Mouse (Mus musculus) mouse trophoblast stem cell (cell line): ENCODE measurements around the gene Gm20837.
"Not testable (repeated sequence)": the region's sequence is repeated elsewhere in the genome, so short reads cannot be mapped to it uniquely, and the experiment has no call there.

Source experiments
- in situ Hi-C, 2 experiments: fragments of 300-500 bp; cut with MseI, MboI; formaldehyde crosslinking; loops; 2 replicates in 1 of 2; 3 replicates in 1 of 2; pipeline ENCODE4 v1.15.1; 2025

Gm20837 gene

DNA sequence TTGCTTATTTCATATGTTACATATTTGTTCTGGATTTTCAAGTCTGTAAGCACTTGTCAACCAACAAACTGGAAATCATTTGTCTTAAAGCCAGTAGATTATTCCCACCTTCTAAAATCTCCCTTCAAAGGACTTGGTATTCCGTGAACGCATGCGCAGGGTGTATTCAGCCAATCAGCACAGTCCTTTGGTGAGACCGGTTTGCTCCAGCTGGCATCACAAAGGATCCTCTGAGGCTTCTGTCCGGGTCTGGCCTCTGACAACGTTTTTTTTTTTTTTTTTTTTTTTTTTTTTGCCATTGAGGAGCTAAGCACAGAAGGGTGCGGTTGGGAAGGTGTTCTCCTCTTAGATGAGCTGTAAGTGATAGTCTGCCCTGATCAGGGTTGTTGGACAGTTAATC lies at the start of gene Gm20837:
Gene Gm20837, plus strand, starts transcription at position 301 of the 400 bp plus-strand sequence.
- in situ Hi-C loops = not testable (repeated sequence)
